Mouse (Mus musculus) C2C12 (cell line): ENCODE measurements around the gene Hes3.

Experiments used
- CEBPB ChIP-seq: IDR thresholded peaks from one replicate; pipeline ENCODE4 v1.6.1; 2011; ENCODE audit warnings: low read depth, mild to moderate bottlenecking, control low read depth, moderate library complexity
- CTCF ChIP-seq: IDR thresholded peaks from one replicate; pipeline ENCODE4 v1.5.1; 2011; ENCODE audit not compliant: control insufficient read depth, insufficient read depth, insufficient read length
- FOSL1 ChIP-seq: IDR thresholded peaks from one replicate; pipeline ENCODE4 v1.8.0; 2011; ENCODE audit warnings: mild to moderate bottlenecking, low read length; ENCODE audit not compliant: poor library complexity, insufficient read depth, severe bottlenecking
- MAX ChIP-seq: IDR thresholded peaks from one replicate; pipeline ENCODE4 v1.6.1; 2011; ENCODE audit warnings: mild to moderate bottlenecking, control low read depth
- MYOD1 ChIP-seq: IDR thresholded peaks from one replicate; pipeline ENCODE4 v1.6.1; 2011; ENCODE audit warnings: low read depth; ENCODE audit not compliant: control insufficient read depth, insufficient read length
- MYOG ChIP-seq: IDR thresholded peaks from one replicate; pipeline ENCODE4 v1.6.1; 2011; ENCODE audit not compliant: control insufficient read depth, insufficient read length; ENCODE audit errors: extremely low read depth
- USF1 ChIP-seq: IDR thresholded peaks from one replicate; pipeline ENCODE4 v1.6.1; 2011; ENCODE audit warnings: low read depth, mild to moderate bottlenecking, control low read depth, moderate library complexity

DNA sequence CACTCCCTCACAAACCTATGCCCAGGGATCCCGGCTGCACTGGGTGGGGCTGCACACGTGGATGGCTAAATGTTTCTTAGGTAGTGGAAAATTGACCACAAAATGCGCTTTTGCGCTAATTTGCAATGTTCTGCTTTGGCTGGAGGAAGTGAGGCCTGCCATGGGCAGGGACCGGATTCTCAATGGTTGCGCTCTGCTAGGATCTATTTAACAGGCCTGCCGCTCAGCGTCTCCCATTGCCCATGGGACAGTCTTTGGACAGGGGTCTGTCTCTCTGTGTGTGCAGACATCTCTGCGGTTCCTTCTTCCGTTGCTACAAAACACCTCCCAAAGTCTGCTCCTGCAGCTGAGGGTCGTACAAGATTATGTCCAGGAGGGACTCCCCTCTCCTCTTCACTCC lies 471 bp downstream of the Hes3 start:
- TF ChIP-seq MYOD1 (no peak), CTCF (no peak), USF1 (no peak), MAX (no peak), CEBPB (no peak), MYOG (no peak), FOSL1 (no peak)
